In the genomic region with DNA sequence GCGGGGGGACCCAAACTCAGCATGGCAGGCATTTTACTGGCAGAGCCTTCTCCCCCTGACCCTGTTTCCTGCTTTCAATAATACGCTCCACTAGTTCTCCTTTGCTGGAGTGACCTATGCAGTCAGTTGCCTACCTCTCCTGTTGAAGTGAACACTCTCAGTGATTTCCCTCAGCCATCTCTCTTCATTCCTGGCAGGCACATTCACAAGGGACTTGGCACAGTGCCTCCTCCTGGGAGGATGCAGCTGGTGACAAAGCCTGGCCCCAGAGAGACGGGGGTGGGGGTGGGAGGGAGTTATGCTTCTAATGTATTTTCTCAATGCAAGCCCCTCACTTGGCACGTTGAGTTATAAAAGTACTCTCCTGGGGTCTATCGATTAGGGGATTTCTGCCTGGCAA, we compare ENCODE assay signal across 9 mouse cellular contexts.
DNase-seq lines count a peak whose midpoint lies in the region; ATAC-seq and TF ChIP-seq lines count a peak whose summit lies in the region.
"Had no signal": no experiment of that assay in that cellular context is flagged by ENCODE, and none has a peak within 500 bp of the region (broad histone marks: within the 10 kb centered on the region; RNA-seq: fewer than 3 reads in every experiment).

No protein-coding gene starts in this region.

- no peak overlapping the region for H3K27ac ChIP-seq in embryonic facial prominence, embryonic 14.5 days (replicated peaks; ENCODE audit: low read depth, low read length)
- no peak overlapping the region for H3K27ac ChIP-seq in left cerebral cortex, adult 2 months
- no peak overlapping the region for H3K27ac ChIP-seq in liver, embryonic 12.5 days
- no peak overlapping the region for H3K27ac ChIP-seq in kidney, embryonic 14.5 days (ENCODE audit: low read depth, low read length)
- H3K27ac ChIP-seq: midbrain, embryonic 12.5 days had no signal

- no peak overlapping the region for H3K4me3 ChIP-seq in embryonic facial prominence, embryonic 14.5 days (ENCODE audit: low read depth, low read length)
- H3K4me3 ChIP-seq in left cerebral cortex, adult 2 months: no peak overlapping the region
- H3K4me3 ChIP-seq in liver, embryonic 12.5 days: no peak overlapping the region
- H3K4me3 ChIP-seq in kidney, embryonic 14.5 days (ENCODE audit: low read length): no peak overlapping the region
- H3K4me3 ChIP-seq: midbrain, embryonic 12.5 days had no signal

- 67% methylated on average over 5 of the region's 5 CpGs for WGBS in embryonic facial prominence, embryonic 14.5 days
- 70% methylated on average over 5 of the region's 5 CpGs for WGBS in liver, embryonic 12.5 days (ENCODE audit: insufficient replicate concordance)
- WGBS in kidney, embryonic 14.5 days: 61% methylated on average over 5 of the region's 5 CpGs

- H3K4me2 ChIP-seq in embryonic facial prominence, embryonic 14.5 days (ENCODE audit: low read depth, low read length): no peak overlapping the region
- no peak overlapping the region for H3K4me2 ChIP-seq in liver, embryonic 12.5 days
- H3K4me2 ChIP-seq in kidney, embryonic 14.5 days (replicated peaks; ENCODE audit: low read depth, low read length): no peak overlapping the region
- H3K4me2 ChIP-seq: midbrain, embryonic 12.5 days had no signal

- intact Hi-C loops in heart, postnatal 10 days (cut with DNase I): no loop called here
- intact Hi-C loops in left cerebral cortex, adult 2 months (cut with DNase I): no loop called here

- no peaks in the 10 kb centered on the region for H3K4me1 ChIP-seq in embryonic facial prominence, embryonic 14.5 days (ENCODE audit: control insufficient read depth, insufficient read depth, low read length)
- no peaks in the 10 kb centered on the region for H3K4me1 ChIP-seq in liver, embryonic 12.5 days
- 0 out of 2 replicates have a peak, but pooled peaks cover 2% of the 10 kb centered on the region for H3K4me1 ChIP-seq in kidney, embryonic 14.5 days (ENCODE audit: control insufficient read depth, insufficient read depth, low read length)

- DNase-seq in heart, postnatal 10 days: peak; percentile 29 to 35
- DNase-seq in heart, adult 9 months (ENCODE audit: low spot score in 2 of 2): no peak
- peak; percentile 93 for DNase-seq in brain, adult 2 months (ENCODE audit: low read depth, low spot score)
- peak; percentile 26 for DNase-seq in embryonic facial prominence, embryonic 14.5 days (ENCODE audit: low spot score)
- DNase-seq in left cerebral cortex, adult 2 months (ENCODE audit: extremely low spot score in 1 of 2, low spot score in 2 of 2): peak; percentile 61 to 72

- no peak for TF ChIP-seq CTCF in left cerebral cortex, adult 2 months (IDR thresholded peaks at IDR 0.05)

- H3K9ac ChIP-seq in embryonic facial prominence, embryonic 14.5 days (ENCODE audit: low read depth, low read length): no peak overlapping the region
- H3K9ac ChIP-seq in liver, embryonic 12.5 days: no peak overlapping the region
- H3K9ac ChIP-seq in kidney, embryonic 14.5 days (ENCODE audit: low read depth, low read length): no peak overlapping the region
- H3K9ac ChIP-seq: midbrain, embryonic 12.5 days had no signal

- ATAC-seq in embryonic facial prominence, embryonic 14.5 days (ENCODE audit: low read depth): no peak
- no peak for ATAC-seq in granulocyte monocyte progenitor cell, adult 5-6 weeks (replicated peaks; ENCODE audit: poor library complexity, severe bottlenecking)
- no peak for ATAC-seq in liver, embryonic 12.5 days
- ATAC-seq in kidney, embryonic 14.5 days (ENCODE audit: low FRiP score, low TSS enrichment): no peak

- no peaks in the 10 kb centered on the region for H3K9me3 ChIP-seq in embryonic facial prominence, embryonic 14.5 days (ENCODE audit: control insufficient read depth, low read length)
- H3K9me3 ChIP-seq in liver, embryonic 12.5 days (replicated peaks): no peaks in the 10 kb centered on the region
- H3K9me3 ChIP-seq in kidney, embryonic 14.5 days (ENCODE audit: control insufficient read depth, low read length): no peaks in the 10 kb centered on the region
- H3K9me3 ChIP-seq: midbrain, embryonic 12.5 days had no signal

- no peaks in the 10 kb centered on the region for H3K36me3 ChIP-seq in embryonic facial prominence, embryonic 14.5 days (ENCODE audit: control insufficient read depth, insufficient read depth, low read length)
- H3K36me3 ChIP-seq in liver, embryonic 12.5 days: no peaks in the 10 kb centered on the region
- no peaks in the 10 kb centered on the region for H3K36me3 ChIP-seq in kidney, embryonic 14.5 days (ENCODE audit: control insufficient read depth, insufficient read depth, low read length)
- H3K36me3 ChIP-seq: midbrain, embryonic 12.5 days had no signal

- no peaks in the 10 kb centered on the region for H3K27me3 ChIP-seq in embryonic facial prominence, embryonic 14.5 days (replicated peaks; ENCODE audit: control insufficient read depth, insufficient read depth, low read length)
- H3K27me3 ChIP-seq in liver, embryonic 12.5 days (replicated peaks): no peaks in the 10 kb centered on the region
- H3K27me3 ChIP-seq in kidney, embryonic 14.5 days (ENCODE audit: control insufficient read depth, insufficient read depth, low read length): no peaks in the 10 kb centered on the region
- H3K27me3 ChIP-seq: midbrain, embryonic 12.5 days had no signal

Comparison
In these comparisons a context has a peak if more than half of its experiments do, and no peak if none do; other contexts are left out.
1. DNase-seq: peak in heart, postnatal 10 days (2 of 2), brain, adult 2 months (single experiment), embryonic facial prominence, embryonic 14.5 days (single experiment) and left cerebral cortex, adult 2 months (2 of 2); none in heart, adult 9 months (0 of 2).